15 mouse cellular contexts compared by ENCODE assay signal in the genomic region with DNA sequence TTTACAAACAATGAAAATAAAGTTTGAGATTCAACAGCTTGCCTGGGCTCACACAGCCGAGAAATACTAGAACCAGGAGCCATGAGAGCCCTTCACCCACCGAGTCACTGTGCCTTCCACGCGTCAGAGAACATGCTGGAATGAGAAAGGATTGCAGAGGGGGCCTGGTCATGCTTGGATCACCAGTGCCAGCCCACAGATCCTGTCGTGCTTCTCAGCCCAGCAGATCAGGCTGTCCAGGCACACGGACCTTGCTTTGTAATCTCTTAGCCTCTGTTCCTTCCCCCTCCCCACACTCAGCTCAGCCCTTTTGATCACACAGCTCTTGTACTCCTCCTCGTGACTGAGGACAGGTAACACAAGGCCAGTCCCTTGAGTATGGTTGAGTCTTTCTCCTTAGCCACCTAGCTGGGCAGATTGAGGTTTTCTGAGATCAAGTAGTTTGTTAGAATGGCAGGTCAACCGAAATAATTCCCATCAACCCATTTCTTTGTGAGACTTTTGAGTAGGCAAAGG.
A peak's percentile ranks its signal among the peaks of the same experiment; 100 is the strongest.
DNase-seq lines count a peak whose midpoint lies in the region; ATAC-seq and TF ChIP-seq lines count a peak whose summit lies in the region.
"Had no signal": no experiment of that assay in that cellular context is flagged by ENCODE, and none has a peak within 500 bp of the region (broad histone marks: within the 10 kb centered on the region; RNA-seq: fewer than 3 reads in every experiment).

No protein-coding gene starts in this region.

- in situ Hi-C loops in CH12.LX (cut with MboI; ENCODE audit: low pct_ligation_motif_present, low pct_unique_long_range_greater_than_20kb, low sequenced_read_pairs): loop anchor here (10.0 to 25.0 kb wide), 2 partner anchors 51 to 202 kb away; no protein-coding TSS in a partner anchor

- H3K27me3 ChIP-seq in hindbrain, embryonic 10.5 days (ENCODE audit: insufficient read depth, poor library complexity, severe bottlenecking): peaks cover 66% of the 10 kb centered on the region
- no peaks in the 10 kb centered on the region for H3K27me3 ChIP-seq in hindbrain, embryonic 16.5 days (replicated peaks; ENCODE audit: control insufficient read depth, insufficient read depth, low read length)
- H3K27me3 ChIP-seq in CH12.LX (replicated peaks): peaks cover 13% of the 10 kb centered on the region
- H3K27me3 ChIP-seq in embryonic facial prominence, embryonic 12.5 days: no peaks in the 10 kb centered on the region
- H3K27me3 ChIP-seq in midbrain, embryonic 12.5 days: peaks cover 61% of the 10 kb centered on the region
- H3K27me3 ChIP-seq: limb, embryonic 12.5 days had no signal

- TF ChIP-seq CTCF in CH12.LX (conservative IDR thresholded peaks at IDR 0.05 in 1 of 2, IDR thresholded peaks at IDR 0.05 in 1 of 2; ENCODE audit: low read depth in 2 of 2, low read length in 2 of 2): peak in 1 of 2 experiments; percentile 26; a peak in 1 of 4 replicates

- no peaks in the 10 kb centered on the region for H3K9me3 ChIP-seq in hindbrain, embryonic 10.5 days
- H3K9me3 ChIP-seq in hindbrain, embryonic 16.5 days (ENCODE audit: control insufficient read depth, low read length): no peaks in the 10 kb centered on the region
- no peaks in the 10 kb centered on the region for H3K9me3 ChIP-seq in CH12.LX (replicated peaks; ENCODE audit: low read length)
- H3K9me3 ChIP-seq in embryonic facial prominence, embryonic 12.5 days: no peaks in the 10 kb centered on the region
- H3K9me3 ChIP-seq in midbrain, embryonic 12.5 days: no peaks in the 10 kb centered on the region
- H3K9me3 ChIP-seq: limb, embryonic 12.5 days; megakaryocyte, embryonic 14.5 days had no signal

- peak overlapping the region; percentile 56 for H3K27ac ChIP-seq in hindbrain, embryonic 10.5 days
- no peak overlapping the region; the same call in 1 of the 2 replicates for H3K27ac ChIP-seq in hindbrain, embryonic 16.5 days (ENCODE audit: low read depth, low read length)
- H3K27ac ChIP-seq in CH12.LX (ENCODE audit: insufficient read depth, low read depth): no peak overlapping the region
- H3K27ac ChIP-seq in embryonic facial prominence, embryonic 12.5 days: peak overlapping the region; percentile 6; the same call in 1 of the 2 replicates
- peak overlapping the region; percentile 56 for H3K27ac ChIP-seq in midbrain, embryonic 12.5 days (replicated peaks)
- H3K27ac ChIP-seq: limb, embryonic 12.5 days had no signal

- no peak overlapping the region for H3K4me3 ChIP-seq in hindbrain, embryonic 10.5 days
- no peak overlapping the region for H3K4me3 ChIP-seq in hindbrain, embryonic 16.5 days (ENCODE audit: low read length)
- H3K4me3 ChIP-seq in CH12.LX (replicated peaks in 1 of 3; ENCODE audit: low read depth in 2 of 3, low read length in 2 of 3, poor library complexity in 1 of 3): no peak overlapping the region
- H3K4me3 ChIP-seq in embryonic facial prominence, embryonic 12.5 days: no peak overlapping the region
- no peak overlapping the region for H3K4me3 ChIP-seq in midbrain, embryonic 12.5 days
- H3K4me3 ChIP-seq: limb, embryonic 12.5 days; megakaryocyte, embryonic 14.5 days had no signal

- dilution Hi-C loops in CH12.LX (cut with MboI; ENCODE audit: extremely low pct_ligation_motif_present, extremely low pct_unique_long_range_greater_than_20kb, low sequenced_read_pairs): no loop called here

- no peak for TF ChIP-seq EP300 in CH12.LX (IDR thresholded peaks at IDR 0.05; ENCODE audit: low read length)

- H3K9ac ChIP-seq in hindbrain, embryonic 16.5 days (ENCODE audit: low read depth, low read length): no peak overlapping the region
- H3K9ac ChIP-seq in CH12.LX (ENCODE audit: insufficient read depth, low read depth): no peak overlapping the region
- H3K9ac ChIP-seq in embryonic facial prominence, embryonic 12.5 days: no peak overlapping the region
- H3K9ac ChIP-seq in midbrain, embryonic 12.5 days (replicated peaks): 0 out of 2 replicates have a peak overlapping the region, but pooled peaks have one; percentile 8
- H3K9ac ChIP-seq: limb, embryonic 12.5 days had no signal

- peak; percentile 8; the same call in 1 of the 2 replicates for TF ChIP-seq RAD21 in CH12.LX (IDR thresholded peaks at IDR 0.05; ENCODE audit: low read depth, low read length)

- no peak overlapping the region for H3K4me2 ChIP-seq in hindbrain, embryonic 16.5 days (ENCODE audit: low read length)
- no peak overlapping the region for H3K4me2 ChIP-seq in CH12.LX (ENCODE audit: insufficient read depth, low read depth, poor library complexity, severe bottlenecking)
- H3K4me2 ChIP-seq in embryonic facial prominence, embryonic 12.5 days (replicated peaks): no peak overlapping the region
- no peak overlapping the region for H3K4me2 ChIP-seq in midbrain, embryonic 12.5 days (replicated peaks)
- H3K4me2 ChIP-seq: limb, embryonic 12.5 days had no signal

- no peaks in the 10 kb centered on the region for H3K36me3 ChIP-seq in hindbrain, embryonic 10.5 days
- H3K36me3 ChIP-seq in hindbrain, embryonic 16.5 days (ENCODE audit: control insufficient read depth, insufficient read depth, low read length): no peaks in the 10 kb centered on the region
- no peaks in the 10 kb centered on the region for H3K36me3 ChIP-seq in CH12.LX (replicated peaks in 1 of 2; ENCODE audit: control insufficient read depth in 1 of 2, insufficient read depth in 1 of 2, low read length in 1 of 2)
- no peaks in the 10 kb centered on the region for H3K36me3 ChIP-seq in embryonic facial prominence, embryonic 12.5 days
- H3K36me3 ChIP-seq in midbrain, embryonic 12.5 days: no peaks in the 10 kb centered on the region
- H3K36me3 ChIP-seq: limb, embryonic 12.5 days had no signal

- no peak for ATAC-seq in hindbrain, embryonic 16.5 days
- no peak for ATAC-seq in embryonic facial prominence, embryonic 12.5 days (ENCODE audit: insufficient number of reproducible peaks, insufficient read depth, low FRiP score, low TSS enrichment)
- ATAC-seq in midbrain, embryonic 12.5 days (ENCODE audit: low FRiP score, low read depth): no peak

- no peaks in the 10 kb centered on the region for H3K79me2 ChIP-seq in CH12.LX (replicated peaks; ENCODE audit: control insufficient read depth, extremely low read depth, insufficient read depth, poor library complexity, severe bottlenecking)

- WGBS in hindbrain, embryonic 10.5 days: 55% methylated on average over 8 of the region's 8 CpGs
- WGBS in hindbrain, embryonic 16.5 days: 45% methylated on average over 8 of the region's 8 CpGs
- 56% methylated on average over 8 of the region's 8 CpGs for WGBS in embryonic facial prominence, embryonic 12.5 days
- 51% methylated on average over 8 of the region's 8 CpGs for WGBS in midbrain, embryonic 12.5 days

- peaks cover 59% of the 10 kb centered on the region for H3K4me1 ChIP-seq in hindbrain, embryonic 10.5 days (replicated peaks)
- H3K4me1 ChIP-seq in hindbrain, embryonic 16.5 days (ENCODE audit: control insufficient read depth, insufficient read depth, low read depth, low read length): peaks cover 37% of the 10 kb centered on the region
- 0 out of 4 replicates have a peak, but pooled peaks cover 0 to 2% of the 10 kb centered on the region in 2 experiments for H3K4me1 ChIP-seq in CH12.LX (ENCODE audit: control insufficient read depth in 1 of 2, insufficient read depth in 2 of 2)
- H3K4me1 ChIP-seq in embryonic facial prominence, embryonic 12.5 days: peaks cover 50% of the 10 kb centered on the region
- H3K4me1 ChIP-seq in midbrain, embryonic 12.5 days: peaks cover 56% of the 10 kb centered on the region

- TF ChIP-seq POLR2A in CH12.LX (IDR thresholded peaks at IDR 0.05; ENCODE audit: low read depth, low read length): no peak

- DNase-seq in hindbrain, embryonic 10.5 days (ENCODE audit: low spot score): no peak
- DNase-seq in CH12.LX (ENCODE audit: extremely low read depth): no peak
- DNase-seq in cerebellum, postnatal 36 days: no peak
- DNase-seq in spleen, postnatal 10 days (ENCODE audit: low spot score in 2 of 2): no peak
- DNase-seq: cerebellum, adult 8-10 months; embryo, embryonic 11 days; gastrocnemius, postnatal 14 days; kidney, postnatal 10 days; layer of hippocampus, postnatal 36 days; thymus, postnatal 4 days had no signal

TF ChIP-seq in CH12.LX, 34 proteins besides CTCF, POLR2A, EP300 and RAD21:
- TF ChIP-seq KAT2A (IDR thresholded peaks at IDR 0.05; ENCODE audit: insufficient replicate concordance, low read length) (no peak), SMC3 (IDR thresholded peaks at IDR 0.05; ENCODE audit: low read depth, low read length) (0 out of 2 replicates have a peak, but pooled peaks have one; percentile 8)

Comparison
In these comparisons a context has a peak if more than half of its experiments do, and no peak if none do; other contexts are left out.
1. H3K27ac ChIP-seq: peak in hindbrain, embryonic 10.5 days (single experiment), embryonic facial prominence, embryonic 12.5 days (single experiment) and midbrain, embryonic 12.5 days (single experiment); none in hindbrain, embryonic 16.5 days (single experiment) and CH12.LX (single experiment).